Mouse (Mus musculus): ENCODE measurements around the gene Tgfbi.

Tgfbi gene

DNA sequence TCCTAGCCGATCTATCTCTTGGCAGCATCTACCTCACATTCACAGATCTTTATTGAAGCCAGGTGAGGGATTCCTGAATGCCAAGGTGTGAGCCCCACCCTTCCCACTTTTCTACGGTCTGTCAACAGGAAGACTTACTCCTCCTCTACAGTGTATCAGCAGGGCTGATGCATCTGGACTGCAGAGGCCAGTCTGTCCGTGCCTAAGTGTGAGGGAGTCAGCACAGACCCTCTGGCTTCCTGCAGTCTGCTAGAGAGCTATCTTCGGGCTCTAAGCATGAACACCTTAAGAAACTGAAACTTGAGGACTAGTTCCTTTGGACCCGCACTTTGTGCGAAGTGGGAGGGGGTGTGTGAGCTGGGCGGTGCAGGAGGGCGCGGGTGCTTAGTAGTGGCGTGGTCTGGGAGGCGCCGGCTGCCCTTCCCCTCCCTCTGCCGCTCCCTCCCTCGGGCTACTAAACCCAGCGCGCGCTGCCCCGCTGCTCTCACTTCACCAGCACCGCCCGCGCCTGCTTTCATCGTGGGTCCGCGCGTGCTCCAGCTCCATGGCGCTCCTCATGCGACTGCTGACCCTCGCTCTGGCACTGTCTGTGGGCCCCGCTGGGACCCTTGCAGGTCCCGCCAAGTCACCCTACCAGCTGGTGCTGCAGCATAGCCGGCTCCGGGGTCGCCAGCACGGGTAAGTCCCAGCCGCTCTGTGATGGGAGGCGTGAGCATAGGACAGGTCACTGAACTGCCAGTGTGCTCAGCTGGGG lies at the start of gene Tgfbi:
Gene Tgfbi, plus strand, starts transcription at position 421 of the 754 bp plus-strand sequence.
- in situ Hi-C loops (cut with MboI; ENCODE audit: low pct_unique_long_range_greater_than_20kb in 1 of 2, low sequenced_read_pairs in 2 of 2, unreplicated experiment in 1 of 2), result no loop called here

- in situ Hi-C loops (cut with MboI; ENCODE audit: low pct_unique_long_range_greater_than_20kb in 1 of 2, low sequenced_read_pairs in 2 of 2, unreplicated experiment in 1 of 2), result loop anchor here (10.0 to 25.0 kb wide), 2 partner anchors 95 to 102 kb away; no protein-coding TSS in a partner anchor
Measured at GRCm38 (mm10) chr13:56559841-56560370, 49.4 kb upstream of the Tgfbi start.

DNA sequence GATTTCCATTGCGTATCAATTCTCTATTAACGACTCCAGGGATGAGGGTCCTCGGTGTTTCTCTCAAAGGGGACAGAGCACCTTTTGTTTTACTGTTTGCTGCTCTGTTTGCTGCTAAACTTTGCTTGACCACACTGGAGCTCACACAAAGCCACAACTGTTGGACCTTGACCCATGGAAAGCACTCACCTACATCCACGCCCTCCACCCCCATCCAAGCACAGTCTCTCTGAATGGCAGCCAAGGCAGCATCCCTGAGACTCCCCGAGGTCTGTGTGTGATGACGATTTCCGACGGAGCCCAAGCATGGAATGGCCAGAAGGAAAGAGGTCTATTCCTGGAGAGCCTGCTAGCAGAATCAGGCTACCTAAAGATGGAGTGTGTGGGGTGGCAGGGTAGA lies 48.2 kb upstream of the Tgfbi start:
- in situ Hi-C loops (cut with MboI; ENCODE audit: low pct_unique_long_range_greater_than_20kb in 1 of 2, low sequenced_read_pairs in 2 of 2, unreplicated experiment in 1 of 2), result loop anchor here (10.0 to 25.0 kb wide), 2 partner anchors 94 to 101 kb away; no protein-coding TSS in a partner anchor

GRCm38 (mm10) chr13:56563075-56563474 lies 46.2 kb upstream of the Tgfbi start:
- in situ Hi-C loops (cut with MboI; ENCODE audit: low pct_unique_long_range_greater_than_20kb in 1 of 2, low sequenced_read_pairs in 2 of 2, unreplicated experiment in 1 of 2), result loop anchor here (10.0 to 25.0 kb wide), 2 partner anchors 92 to 99 kb away; no protein-coding TSS in a partner anchor

DNA sequence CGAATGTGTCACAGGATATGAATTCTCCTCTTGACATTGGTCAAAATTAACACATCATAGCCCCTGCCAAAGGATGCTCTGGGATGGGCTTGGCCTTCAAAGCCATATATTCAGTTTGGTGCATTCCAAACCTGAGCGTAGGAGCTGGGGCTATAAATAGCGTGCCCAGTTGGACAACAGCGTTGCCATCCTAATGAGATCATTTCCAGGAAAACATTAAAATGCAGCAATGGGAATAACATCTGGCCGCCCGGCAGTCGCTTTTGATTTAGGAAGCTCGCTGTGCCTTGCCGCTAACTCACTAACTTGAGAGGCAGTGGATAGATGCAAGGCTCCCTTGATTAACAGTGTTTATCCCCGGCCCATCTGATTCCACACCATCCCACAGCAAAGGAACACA lies 43.0 kb upstream of the Tgfbi start:
- in situ Hi-C loops (cut with MboI; ENCODE audit: low pct_unique_long_range_greater_than_20kb in 1 of 2, low sequenced_read_pairs in 2 of 2, unreplicated experiment in 1 of 2), result loop anchor here (10.0 to 25.0 kb wide), 2 partner anchors 88 to 96 kb away; no protein-coding TSS in a partner anchor

DNA sequence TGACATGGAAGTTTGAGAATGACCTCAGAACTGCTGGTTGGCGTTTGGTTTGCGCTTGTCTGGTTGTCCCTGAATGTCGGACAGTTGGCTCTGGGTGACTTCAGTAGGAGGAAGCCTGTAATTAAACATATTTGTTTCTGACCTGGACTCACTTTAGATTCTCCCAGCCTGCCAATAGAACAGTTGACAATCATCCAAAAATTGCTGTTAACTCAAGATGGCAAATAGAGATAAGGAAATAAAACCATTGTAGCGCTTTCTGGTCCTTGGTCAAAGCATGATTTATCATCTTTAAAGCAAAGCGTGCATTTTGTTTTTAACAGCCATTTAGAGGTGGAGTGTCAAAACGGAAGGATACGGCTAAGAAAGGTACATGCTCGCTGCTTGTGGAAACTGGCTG lies 37.7 kb upstream of the Tgfbi start:
- in situ Hi-C loops (cut with MboI; ENCODE audit: low pct_unique_long_range_greater_than_20kb in 1 of 2, low sequenced_read_pairs in 2 of 2, unreplicated experiment in 1 of 2), result loop anchor here in 1 of 2 experiments (25.0 kb wide), 1 partner anchor 91 kb away; no protein-coding TSS in a partner anchor

DNA sequence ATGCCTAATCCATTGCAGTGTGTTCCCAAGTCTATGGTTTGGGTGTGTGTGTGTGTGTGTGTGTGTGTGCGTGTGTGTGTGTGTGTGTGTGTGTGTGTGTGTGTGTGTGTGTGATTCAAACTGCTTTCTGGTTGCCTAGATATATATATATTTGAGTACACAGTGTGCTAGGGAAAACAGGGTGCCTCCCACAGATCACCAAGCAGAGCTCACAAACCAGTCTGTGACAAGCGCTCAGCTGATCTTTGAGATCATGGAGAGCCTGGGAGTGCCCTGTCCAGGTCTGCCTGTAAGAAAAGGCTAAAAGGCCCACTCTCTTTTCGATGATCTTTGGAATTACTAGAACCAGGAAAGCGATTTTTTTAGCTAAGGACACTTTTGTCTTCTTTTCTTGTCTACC lies 34.2 kb upstream of the Tgfbi start:
- in situ Hi-C loops (cut with MboI; ENCODE audit: low pct_unique_long_range_greater_than_20kb in 1 of 2, low sequenced_read_pairs in 2 of 2, unreplicated experiment in 1 of 2), result no loop called here

DNA sequence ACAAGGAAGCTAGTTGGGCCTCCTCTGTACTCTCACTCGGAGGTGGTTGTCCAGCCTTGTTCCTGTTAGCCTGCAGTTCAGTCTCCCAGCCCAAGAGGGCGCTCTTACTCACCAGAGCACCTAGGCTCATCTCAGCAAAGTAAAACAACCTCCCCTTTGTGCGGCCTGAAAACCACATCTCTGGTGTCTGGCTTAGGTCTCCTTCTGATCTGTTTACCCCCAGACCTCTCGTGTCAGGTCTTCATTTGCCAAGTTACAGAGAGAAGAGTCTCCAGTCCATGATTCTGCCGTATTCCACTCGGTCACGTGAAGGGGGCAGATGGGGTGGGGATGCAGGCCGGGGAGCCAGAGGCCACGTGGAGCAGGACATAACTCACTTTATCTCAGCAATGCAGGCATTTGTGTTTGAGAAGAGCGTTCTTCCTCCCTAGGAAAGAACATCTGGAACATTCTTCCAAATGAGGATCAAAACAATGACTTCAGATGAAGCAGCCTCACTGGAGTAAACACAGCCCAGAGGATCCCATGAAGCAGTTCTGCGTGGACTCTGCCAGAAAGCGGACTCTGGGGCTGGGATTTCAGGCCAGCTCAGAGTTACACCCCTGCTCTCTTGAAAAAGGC lies 33.5 kb upstream of the Tgfbi start:
- in situ Hi-C loops (cut with MboI; ENCODE audit: low pct_unique_long_range_greater_than_20kb in 1 of 2, low sequenced_read_pairs in 2 of 2, unreplicated experiment in 1 of 2), result no loop called here

- in situ Hi-C loops (cut with MboI; ENCODE audit: low pct_unique_long_range_greater_than_20kb in 1 of 2, low sequenced_read_pairs in 2 of 2, unreplicated experiment in 1 of 2), result no loop called here
Measured at GRCm38 (mm10) chr13:56578097-56578496, 31.2 kb upstream of the Tgfbi start.

DNA sequence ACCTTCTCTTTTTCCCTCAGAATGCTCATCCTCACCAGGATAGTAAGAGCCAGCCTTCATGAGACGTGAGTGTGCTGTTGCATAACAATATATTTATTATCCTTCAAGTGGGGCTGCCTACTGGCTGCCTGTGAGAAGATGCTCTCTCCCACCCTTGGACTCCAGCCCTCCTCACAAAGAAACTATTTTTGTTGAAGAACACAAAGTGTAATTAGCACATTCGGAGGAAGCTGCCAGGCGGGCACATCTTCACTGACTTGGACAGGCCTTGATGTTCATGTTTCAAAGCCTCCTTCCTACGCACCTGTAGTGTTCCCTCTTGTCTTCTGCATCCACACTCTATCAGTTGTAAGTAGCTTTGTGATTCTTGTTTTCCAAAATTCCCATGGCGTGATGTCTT lies 28.9 kb upstream of the Tgfbi start:
- in situ Hi-C loops (cut with MboI; ENCODE audit: low pct_unique_long_range_greater_than_20kb in 1 of 2, low sequenced_read_pairs in 2 of 2, unreplicated experiment in 1 of 2), result no loop called here

GRCm38 (mm10) chr13:56581512-56581911 lies 27.8 kb upstream of the Tgfbi start:
- in situ Hi-C loops (cut with MboI; ENCODE audit: low pct_unique_long_range_greater_than_20kb in 1 of 2, low sequenced_read_pairs in 2 of 2, unreplicated experiment in 1 of 2), result no loop called here

- in situ Hi-C loops (cut with MboI; ENCODE audit: low pct_unique_long_range_greater_than_20kb in 1 of 2, low sequenced_read_pairs in 2 of 2, unreplicated experiment in 1 of 2), result no loop called here
Measured at GRCm38 (mm10) chr13:56581961-56582434, 27.3 kb upstream of the Tgfbi start.

GRCm38 (mm10) chr13:56582720-56583119 lies 26.6 kb upstream of the Tgfbi start:
- in situ Hi-C loops (cut with MboI; ENCODE audit: low pct_unique_long_range_greater_than_20kb in 1 of 2, low sequenced_read_pairs in 2 of 2, unreplicated experiment in 1 of 2), result no loop called here

DNA sequence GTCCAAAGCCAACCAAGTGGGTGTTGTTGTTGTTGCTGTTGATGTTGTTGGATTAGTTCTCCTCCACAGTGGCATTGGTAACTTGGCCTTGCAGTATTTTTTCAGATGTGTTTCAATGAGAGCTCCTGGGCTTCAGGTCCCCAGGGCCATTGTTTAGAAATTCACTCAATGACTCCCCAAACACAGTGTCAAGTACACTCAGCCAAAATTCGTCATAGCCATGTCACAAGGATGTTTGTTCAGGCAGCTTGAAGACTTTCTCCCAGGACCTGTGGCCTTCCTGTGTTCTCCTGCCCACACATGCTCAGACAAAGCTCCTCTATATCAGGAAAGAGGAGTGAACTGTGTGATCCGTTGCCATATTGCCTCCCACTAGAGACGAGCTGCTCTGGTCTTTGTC lies 23.3 kb upstream of the Tgfbi start:
- in situ Hi-C loops (cut with MboI; ENCODE audit: low pct_unique_long_range_greater_than_20kb in 1 of 2, low sequenced_read_pairs in 2 of 2, unreplicated experiment in 1 of 2), result no loop called here

GRCm38 (mm10) chr13:56588454-56589117 lies 20.7 kb upstream of the Tgfbi start:
- in situ Hi-C loops (cut with MboI; ENCODE audit: low pct_unique_long_range_greater_than_20kb in 1 of 2, low sequenced_read_pairs in 2 of 2, unreplicated experiment in 1 of 2), result no loop called here

GRCm38 (mm10) chr13:56590202-56590601 lies 19.1 kb upstream of the Tgfbi start:
- in situ Hi-C loops (cut with MboI; ENCODE audit: low pct_unique_long_range_greater_than_20kb in 1 of 2, low sequenced_read_pairs in 2 of 2, unreplicated experiment in 1 of 2), result no loop called here

GRCm38 (mm10) chr13:56591191-56591590 lies 18.1 kb upstream of the Tgfbi start:
- in situ Hi-C loops (cut with MboI; ENCODE audit: low pct_unique_long_range_greater_than_20kb in 1 of 2, low sequenced_read_pairs in 2 of 2, unreplicated experiment in 1 of 2), result no loop called here

GRCm38 (mm10) chr13:56591939-56592338 lies 17.4 kb upstream of the Tgfbi start:
- in situ Hi-C loops (cut with MboI; ENCODE audit: low pct_unique_long_range_greater_than_20kb in 1 of 2, low sequenced_read_pairs in 2 of 2, unreplicated experiment in 1 of 2), result no loop called here

DNA sequence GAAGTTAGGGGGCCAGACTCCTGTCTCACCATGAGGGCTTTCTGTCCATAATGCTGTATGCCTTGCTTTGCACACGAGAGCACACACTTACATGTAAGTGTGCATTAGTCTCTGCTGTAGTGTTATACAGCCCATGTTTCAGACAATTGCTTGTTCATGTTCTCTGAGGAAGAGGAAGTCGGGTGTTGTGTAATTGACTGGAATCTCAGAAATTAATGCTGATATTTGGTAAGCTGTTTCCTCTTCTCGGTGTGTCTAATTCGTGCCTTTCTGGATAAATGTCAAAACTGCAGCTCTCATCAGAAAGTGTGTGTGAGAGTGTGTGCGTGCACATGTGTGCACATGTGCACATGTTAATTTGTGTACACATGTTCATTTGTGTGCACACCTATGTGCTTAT lies 16.1 kb upstream of the Tgfbi start:
- in situ Hi-C loops (cut with MboI; ENCODE audit: low pct_unique_long_range_greater_than_20kb in 1 of 2, low sequenced_read_pairs in 2 of 2, unreplicated experiment in 1 of 2), result no loop called here
